Mouse (Mus musculus) lung, adult 2 months (tissue): ENCODE data around the gene Rala.

ENCODE experiments used
- CTCF ChIP-seq: fragments of 200-500 bp; IDR thresholded peaks from 2 replicates; pipeline ENCODE4 v1.5.1; 2011; ENCODE audit warnings: mild to moderate bottlenecking, low read length, control low read depth; ENCODE audit not compliant: insufficient read depth
- POLR2A ChIP-seq: fragments of 200-500 bp; IDR thresholded peaks from 2 replicates; pipeline ENCODE4 v1.6.1; 2011; ENCODE audit warnings: low read depth, mild to moderate bottlenecking, control low read depth, low read length, borderline replicate concordance; ENCODE audit errors: extremely low read depth

- no peak for TF ChIP-seq CTCF
- TF ChIP-seq POLR2A: no peak
Measured at GRCm38 (mm10) chr13:17842756-17843155, 101.3 kb downstream of the Rala start.
